Mouse (Mus musculus): ENCODE data around the gene Gm2163.
"Not testable (repeated sequence)": the region's sequence is repeated elsewhere in the genome, so short reads cannot be mapped to it uniquely, and the experiment has no call there.

Gm2163 gene

GRCm38 (mm10) chr4:42466452-42466851 is at the start of gene Gm2163:
Gene Gm2163, plus strand, starts transcription at chr4:42466752.
- not testable (repeated sequence) for DNase-seq

GRCm38 (mm10) chr4:42439078-42439477 is 27.5 kb upstream of the Gm2163 start, which contains the start of gene Gm21586:
Gene Gm21586, plus strand, starts transcription at chr4:42439378.
- DNase-seq = not testable (repeated sequence)

GRCm38 (mm10) chr4:42528075-42528474 is 61.5 kb downstream of the Gm2163 start, which contains the start of gene Fam205a2:
Gene Fam205a2, minus strand, starts transcription at chr4:42528175.
- DNase-seq = not testable (repeated sequence)

- not testable (repeated sequence) for DNase-seq
Measured at GRCm38 (mm10) chr4:42611895-42612294, 145.3 kb downstream of the Gm2163 start, which contains the start of gene Gm10591. Gene Gm10591, plus strand, starts transcription at chr4:42612195.

GRCm38 (mm10) chr4:42629419-42629818 is 162.9 kb downstream of the Gm2163 start, which contains the start of gene Gm2564:
Gene Gm2564, plus strand, starts transcription at chr4:42629719.
- DNase-seq = not testable (repeated sequence)

Data from liver (tissue).